Mouse (Mus musculus) kidney, postnatal 0 days (tissue): ENCODE measurements around the gene Celf6. TPM values are rescaled to one million over a fixed set of nuclear protein-coding genes. Genes with fewer than 3 reads are reported as not detected.

ENCODE experiments used
- ATAC-seq: fragments of 200-750 bp; cut with Nextera tagmentation; replicated peaks from 2 replicates; pipeline ENCODE4 v1.8.0; 2017; ENCODE audit warnings: low read depth, moderate number of reproducible peaks, moderate TSS enrichment, moderate library complexity; ENCODE audit not compliant: low FRiP score
- DNase-seq: peaks from one replicate; pipeline ENCODE4 v3.0.0-alpha.2; 2016; ENCODE audit warnings: low spot score
- H3K27ac ChIP-seq: fragments of 300-500 bp; sonication (generic); 2 replicates; pipeline ENCODE4 v1.5.1; 2014; ENCODE audit warnings: mild to moderate bottlenecking
- H3K27me3 ChIP-seq: fragments of 300-500 bp; sonication (generic); 2 replicates; pipeline ENCODE4 v1.6.1; 2014; ENCODE audit warnings: low read length, mixed read lengths; ENCODE audit not compliant: insufficient read depth
- H3K36me3 ChIP-seq: fragments of 300-500 bp; sonication (generic); 2 replicates; pipeline ENCODE4 v1.6.1; 2014; ENCODE audit warnings: low read length, mixed read lengths; ENCODE audit not compliant: insufficient read depth
- H3K4me1 ChIP-seq: fragments of 300-500 bp; sonication (generic); replicated peaks from 2 replicates; pipeline ENCODE4 v1.6.1; 2014; ENCODE audit warnings: antibody characterized with exemption, low read length, mixed read lengths; ENCODE audit not compliant: insufficient read depth
- H3K4me2 ChIP-seq: fragments of 300-500 bp; sonication (generic); 2 replicates; pipeline ENCODE4 v1.6.1; 2014; ENCODE audit warnings: mild to moderate bottlenecking, low read length, moderate library complexity, mixed read lengths
- H3K4me3 ChIP-seq: fragments of 300-500 bp; sonication (generic); replicated peaks from 2 replicates; pipeline ENCODE4 v1.5.1; 2014; ENCODE audit warnings: low read depth, low read length
- H3K9ac ChIP-seq: fragments of 300-500 bp; sonication (generic); 2 replicates; pipeline ENCODE4 v1.6.1; 2014; ENCODE audit warnings: low read depth, low read length
- H3K9me3 ChIP-seq: fragments of 300-500 bp; sonication (generic); replicated peaks from 2 replicates; pipeline ENCODE4 v1.6.1; 2016; ENCODE audit warnings: low read length, inconsistent platforms, mixed read lengths
- CTCF ChIP-seq: IDR thresholded peaks from 2 replicates; pipeline ENCODE4 v1.5.1; 2016; ENCODE audit warnings: antibody characterized with exemption, low read depth, mild to moderate bottlenecking, moderate library complexity
- WGBS: fragments of 180-500 bp; shearing (Covaris S2); extraction: QIAGEN DNeasy Blood & Tissue Kit; methylation state at CpG from one replicate; pipeline ENCODE4 v1.1.7; 2014; 5-methylcytosine and 5-hydroxymethylcytosine counted together
- polyA plus RNA-seq: library from polyadenylated mRNA; unstranded; fragments of >200 nt; fragmentation: Nextera tagmentation; extraction: Ambion mirVana; gene quantifications from 2 replicates; pipeline ENCODE4 v1.2.1, GENCODE M21; 2015

The Celf6 gene
- 0.05 and 0.14 TPM in 2 replicates for polyA plus RNA-seq

DNA sequence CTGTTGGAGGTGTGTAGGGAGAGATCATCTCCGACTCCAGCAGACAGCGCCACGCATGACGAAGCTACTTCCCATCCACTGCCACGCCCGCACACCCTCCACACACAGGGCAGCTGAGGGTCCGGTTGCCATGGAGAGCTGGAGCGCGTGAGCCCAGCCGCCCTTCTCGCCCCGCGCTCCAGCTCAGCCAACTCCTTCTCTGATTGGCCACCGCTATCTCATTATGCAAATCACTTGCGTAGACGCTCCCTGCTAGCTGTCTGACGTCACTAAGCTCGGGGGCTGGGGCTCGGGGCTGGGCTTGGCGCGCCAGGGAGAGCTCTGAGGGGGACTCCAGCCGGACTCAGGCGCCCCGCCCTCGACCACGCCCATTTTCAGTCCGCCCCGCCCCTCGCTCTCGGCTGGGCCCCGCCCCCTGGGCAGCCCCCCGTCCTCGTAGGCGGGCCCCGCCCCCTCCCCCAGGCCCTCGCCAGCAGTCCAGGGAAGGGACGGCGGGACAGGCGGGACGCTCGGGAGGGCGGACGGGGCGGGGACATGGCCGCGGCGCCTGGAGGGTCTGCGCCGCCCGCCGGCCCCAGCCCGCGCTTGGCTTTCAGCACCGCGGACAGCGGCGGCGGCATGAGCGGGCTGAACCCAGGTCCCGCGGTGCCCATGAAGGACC is at the start of gene Celf6:
TSS of gene Celf6 (plus strand) at position 74 of the 661 bp plus-strand sequence.
- WGBS: under 1% methylated on average over 54 of the region's 61 CpGs
- Histone ChIP-seq H3K9ac (no peak within 1 kb of the TSS), H3K9me3 (no peaks in the 10 kb centered on the region), H3K27me3 (peaks cover 7% of the 10 kb centered on the region; the same call in 1 of the 2 replicates), H3K4me3 (peak within 1 kb of the TSS; percentile 35), H3K4me2 (peak within 1 kb of the TSS; percentile 51), H3K27ac (no peak within 1 kb of the TSS), H3K36me3 (no peaks in the 10 kb centered on the region), H3K4me1 (0 out of 2 replicates have a peak, but pooled peaks cover 3% of the 10 kb centered on the region)
- ATAC-seq (peak; percentile 97), DNase-seq (peak; percentile 98)
- TF ChIP-seq CTCF: 0 out of 2 replicates have a peak, but pooled peaks have one; percentile 2

DNA sequence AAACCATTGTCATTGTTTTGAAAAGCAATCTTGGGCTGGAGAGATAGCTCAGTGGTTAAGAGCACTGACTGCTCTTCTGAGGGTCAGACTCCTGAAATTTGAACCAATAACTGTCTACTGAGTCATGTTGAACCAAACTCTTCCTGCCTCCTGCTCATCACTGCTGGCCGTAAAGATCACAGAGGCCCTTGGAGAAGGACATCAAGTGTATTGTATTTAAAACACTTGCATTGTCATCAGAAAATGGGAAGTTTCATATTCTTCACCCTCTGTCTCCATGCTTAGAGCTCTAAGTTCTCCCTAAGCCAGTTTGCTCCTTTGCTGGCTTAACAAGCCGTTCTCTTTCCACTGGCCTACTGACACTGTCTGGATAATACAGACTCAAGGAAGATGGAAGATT is 49.4 kb upstream of the Celf6 start:
- Histone ChIP-seq H3K27me3 (no peaks in the 10 kb centered on the region), H3K36me3 (no peaks in the 10 kb centered on the region), H3K4me1 (no peaks in the 10 kb centered on the region), H3K9me3 (no peaks in the 10 kb centered on the region), H3K4me2 (no peak overlapping the region), H3K4me3 (no peak overlapping the region), H3K27ac (no peak overlapping the region), H3K9ac (no peak overlapping the region)
- 89% methylated on average over 2 of the region's 2 CpGs for WGBS
- no peak for TF ChIP-seq CTCF
- no peak for ATAC-seq
- DNase-seq: no peak

DNA sequence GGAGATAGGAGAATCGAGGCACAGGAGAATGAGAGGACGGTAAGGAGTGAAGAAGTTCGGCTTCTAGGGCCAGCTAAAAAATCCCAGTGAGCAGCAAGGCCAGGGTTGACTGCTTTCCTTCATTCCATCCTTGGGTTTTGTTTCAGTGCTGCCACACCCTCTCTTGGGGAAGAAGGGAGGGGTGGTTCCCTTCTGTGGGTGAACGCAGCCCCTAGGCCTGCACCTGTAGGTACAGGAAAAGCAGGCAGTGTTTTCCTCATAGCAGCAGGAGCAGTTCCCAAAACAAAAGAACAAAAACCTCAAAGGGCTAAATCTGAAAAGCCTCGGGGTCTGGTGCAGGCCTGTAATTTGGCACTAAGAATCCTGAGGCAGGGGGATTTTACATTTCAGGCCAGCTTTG is 46.1 kb upstream of the Celf6 start:
- Histone ChIP-seq H3K36me3 (no peaks in the 10 kb centered on the region), H3K9me3 (no peaks in the 10 kb centered on the region), H3K9ac (no peak overlapping the region), H3K4me1 (no peaks in the 10 kb centered on the region), H3K4me2 (no peak overlapping the region), H3K27me3 (no peaks in the 10 kb centered on the region), H3K4me3 (no peak overlapping the region), H3K27ac (no peak overlapping the region)
- WGBS: 33% methylated on average over 5 of the region's 5 CpGs
- ATAC-seq: no peak
- no peak for TF ChIP-seq CTCF
- DNase-seq: peak; percentile 21

DNA sequence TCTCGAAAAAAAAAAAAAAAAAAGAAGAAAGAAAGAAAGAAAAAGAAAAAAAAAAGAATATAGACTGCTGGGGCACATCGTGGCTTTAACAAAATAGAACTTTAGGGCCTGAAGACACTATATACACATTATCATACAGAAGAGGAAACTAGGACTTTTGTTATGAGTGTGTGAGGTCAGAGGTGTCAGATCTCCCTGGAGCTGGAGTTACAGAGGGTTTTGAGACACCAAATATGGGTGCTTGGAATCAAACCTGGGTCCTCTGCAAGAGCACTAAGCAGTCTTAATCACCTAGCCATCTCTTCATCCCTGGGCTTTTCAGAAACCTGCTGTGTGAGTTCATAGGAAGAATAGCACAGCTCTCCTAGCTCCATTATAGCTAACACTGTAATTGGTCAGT is 44.3 kb upstream of the Celf6 start:
- DNase-seq (no peak), ATAC-seq (no peak)
- H3K9ac ChIP-seq: no peak overlapping the region
- H3K27ac ChIP-seq: no peak overlapping the region
- no peak overlapping the region for H3K4me3 ChIP-seq
- no peaks in the 10 kb centered on the region for H3K4me1 ChIP-seq
- H3K36me3 ChIP-seq: no peaks in the 10 kb centered on the region
- WGBS: 80% methylated on average over 2 of the region's 2 CpGs
- no peaks in the 10 kb centered on the region for H3K9me3 ChIP-seq
- H3K4me2 ChIP-seq: no peak overlapping the region
- no peaks in the 10 kb centered on the region for H3K27me3 ChIP-seq
- TF ChIP-seq CTCF: no peak

DNA sequence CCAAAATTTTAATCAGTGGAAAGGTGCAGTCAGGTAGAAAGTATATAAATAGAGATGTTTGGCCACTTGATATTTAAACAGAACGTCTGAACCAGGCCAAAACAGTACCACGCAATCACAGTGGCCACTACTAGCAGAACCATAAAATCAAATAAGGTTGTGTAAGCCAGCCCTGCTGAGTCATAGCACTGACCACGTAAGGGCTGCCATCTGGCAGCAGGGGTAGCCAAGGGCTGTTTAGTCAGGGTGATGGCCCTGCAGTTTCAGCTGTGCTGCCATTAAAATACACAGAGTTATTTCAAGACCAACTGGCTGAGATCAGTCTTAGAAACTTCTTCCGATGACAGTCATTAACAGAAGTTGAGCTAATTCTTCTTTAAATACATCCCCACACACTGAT is 43.8 kb upstream of the Celf6 start:
- no peaks in the 10 kb centered on the region for H3K4me1 ChIP-seq
- H3K9me3 ChIP-seq: no peaks in the 10 kb centered on the region
- no peaks in the 10 kb centered on the region for H3K27me3 ChIP-seq
- no peak for ATAC-seq
- H3K4me2 ChIP-seq: no peak overlapping the region
- DNase-seq: no peak
- no peak overlapping the region for H3K9ac ChIP-seq
- 58% methylated on average over 4 of the region's 4 CpGs for WGBS
- H3K4me3 ChIP-seq: no peak overlapping the region
- no peaks in the 10 kb centered on the region for H3K36me3 ChIP-seq
- no peak overlapping the region for H3K27ac ChIP-seq
- TF ChIP-seq CTCF: no peak

DNA sequence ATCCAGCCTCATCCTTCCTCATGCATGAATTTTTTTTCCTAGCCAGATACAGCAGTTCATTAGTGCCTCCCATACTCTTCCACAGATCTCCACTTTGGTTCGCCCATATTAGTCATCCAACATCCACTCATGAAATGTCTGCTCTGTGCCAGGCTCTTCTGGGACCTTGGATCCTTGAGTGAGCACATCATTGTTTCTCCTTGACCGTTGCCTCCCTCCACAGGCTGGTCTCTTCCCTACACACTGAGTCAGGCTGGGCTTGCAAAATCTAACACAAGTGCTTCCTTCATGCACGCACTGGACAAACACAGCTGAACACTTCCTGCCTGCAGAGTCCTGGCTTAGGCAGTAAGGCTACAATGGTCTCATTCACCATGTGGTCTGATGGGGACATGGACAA is 40.1 kb upstream of the Celf6 start:
- DNase-seq: no peak
- Histone ChIP-seq H3K27me3 (no peaks in the 10 kb centered on the region), H3K4me2 (no peak overlapping the region), H3K27ac (no peak overlapping the region), H3K4me1 (peaks cover 14% of the 10 kb centered on the region; the same call in 1 of the 2 replicates), H3K36me3 (no peaks in the 10 kb centered on the region), H3K4me3 (no peak overlapping the region), H3K9ac (no peak overlapping the region), H3K9me3 (no peaks in the 10 kb centered on the region)
- 80% methylated on average over 3 of the region's 3 CpGs for WGBS
- TF ChIP-seq CTCF: peak; percentile 21; the same call in 1 of the 2 replicates
- no peak for ATAC-seq
